Mouse (Mus musculus) CH12.LX (cell line): ENCODE measurements around the gene Sgpp2. TPM values are rescaled to one million over a fixed set of nuclear protein-coding genes. Genes with fewer than 3 reads are reported as not detected.

Experiments
- DNase-seq: peaks from one replicate; pipeline ENCODE4 v3.0.0-alpha.2; 2013; ENCODE audit errors: extremely low read depth
- H3K27ac ChIP-seq: 2 replicates; pipeline ENCODE4 v1.5.1; 2012; ENCODE audit warnings: low read depth, mild to moderate bottlenecking, control low read depth, moderate library complexity; ENCODE audit not compliant: insufficient read depth
- H3K27me3 ChIP-seq: replicated peaks from 2 replicates; pipeline ENCODE3; 2012; ENCODE audit warnings: inconsistent platforms
- H3K36me3 ChIP-seq, 2 experiments: replicated peaks in 1 of 2; 2 replicates each; pipeline versions ENCODE3 to v1.6.1; 2012; ENCODE audit warnings: inconsistent platforms in 1 of 2, low read length in 1 of 2, mild to moderate bottlenecking in 1 of 2, mixed read lengths in 1 of 2, moderate library complexity in 1 of 2; ENCODE audit not compliant: control insufficient read depth in 1 of 2, insufficient read depth in 1 of 2
- H3K4me1 ChIP-seq, 2 experiments: 2 replicates each; pipeline ENCODE4 v1.6.1; 2012; ENCODE audit warnings: inconsistent platforms in 1 of 2, moderate library complexity in 1 of 2; ENCODE audit not compliant: insufficient read depth in 2 of 2, control insufficient read depth in 1 of 2
- H3K4me2 ChIP-seq: 2 replicates; pipeline ENCODE4 v1.6.1; 2012; ENCODE audit warnings: low read depth, mild to moderate bottlenecking, control low read depth; ENCODE audit not compliant: poor library complexity, insufficient read depth, severe bottlenecking
- H3K4me3 ChIP-seq, 3 experiments: fragments of 150-350 bp in 1 of 3; sonication (generic) in 1 of 3; replicated peaks in 1 of 3; 2 replicates each; pipeline versions ENCODE3 to v1.5.1; 2011 to 2012; ENCODE audit warnings: low read depth in 2 of 3, low read length in 2 of 3, mild to moderate bottlenecking in 2 of 3, moderate library complexity in 2 of 3, control low read depth in 1 of 3, improper control_type of control experiment in 1 of 3, inconsistent platforms in 1 of 3, mixed read lengths in 1 of 3; ENCODE audit not compliant: poor library complexity in 1 of 3
- H3K79me2 ChIP-seq: replicated peaks from 2 replicates; pipeline ENCODE4 v1.6.1; 2012; ENCODE audit warnings: mild to moderate bottlenecking, moderate library complexity; ENCODE audit not compliant: control insufficient read depth, poor library complexity, insufficient read depth, severe bottlenecking; ENCODE audit errors: extremely low read depth
- H3K9ac ChIP-seq: 2 replicates; pipeline ENCODE4 v1.6.1; 2012; ENCODE audit warnings: low read depth, mild to moderate bottlenecking, control low read depth, moderate library complexity; ENCODE audit not compliant: insufficient read depth
- H3K9me3 ChIP-seq: replicated peaks from 2 replicates; pipeline ENCODE3; 2012; ENCODE audit warnings: low read length, inconsistent platforms, mixed read lengths
- BHLHE40 ChIP-seq: IDR thresholded peaks from 2 replicates; pipeline ENCODE4 v1.6.1; 2011; ENCODE audit warnings: mild to moderate bottlenecking, low read depth, low read length, improper control_type of control experiment
- CHD1 ChIP-seq: IDR thresholded peaks from 2 replicates; pipeline ENCODE4 v1.6.1; 2012; ENCODE audit warnings: low read depth, low read length, improper control_type of control experiment, inconsistent platforms
- CHD2 ChIP-seq: IDR thresholded peaks from 2 replicates; pipeline ENCODE4 v1.6.1; 2011; ENCODE audit warnings: low read length, improper control_type of control experiment
- CTCF ChIP-seq, 2 experiments: IDR thresholded peaks in 1 of 2; conservative IDR thresholded peaks in 1 of 2; 2 replicates each; pipeline ENCODE4 v1.5.1; 2011 to 2012; ENCODE audit warnings: low read depth in 2 of 2, low read length in 2 of 2, improper control_type of control experiment in 1 of 2, inconsistent platforms in 1 of 2, mild to moderate bottlenecking in 1 of 2, moderate library complexity in 1 of 2
- ELF1 ChIP-seq: IDR thresholded peaks from 2 replicates; pipeline ENCODE4 v1.6.1; 2014; ENCODE audit warnings: low read depth, mild to moderate bottlenecking, inconsistent platforms, low read length, improper control_type of control experiment
- EP300 ChIP-seq: IDR thresholded peaks from 2 replicates; pipeline ENCODE4 v1.6.1; 2011; ENCODE audit warnings: low read length, improper control_type of control experiment
- ETS1 ChIP-seq: conservative IDR thresholded peaks from 2 replicates; pipeline ENCODE4 v1.6.1; 2012; ENCODE audit warnings: low read depth, mild to moderate bottlenecking, inconsistent platforms, low read length, improper control_type of control experiment, moderate library complexity
- GABPA ChIP-seq: IDR thresholded peaks from 2 replicates; pipeline ENCODE4 v1.6.1; 2012; ENCODE audit warnings: low read depth, low read length, improper control_type of control experiment, inconsistent platforms; ENCODE audit not compliant: insufficient replicate concordance
- HCFC1 ChIP-seq: IDR thresholded peaks from 2 replicates; pipeline ENCODE4 v1.6.1; 2012; ENCODE audit warnings: low read depth, mild to moderate bottlenecking, inconsistent platforms, low read length, improper control_type of control experiment
- IRF4 ChIP-seq: IDR thresholded peaks from 2 replicates; pipeline ENCODE4 v1.6.1; 2014; ENCODE audit warnings: low read depth, mild to moderate bottlenecking, inconsistent platforms, low read length, improper control_type of control experiment
- JUN ChIP-seq: IDR thresholded peaks from 2 replicates; pipeline ENCODE4 v1.6.1; 2011; ENCODE audit warnings: low read depth, mild to moderate bottlenecking, low read length, improper control_type of control experiment, moderate library complexity; ENCODE audit not compliant: insufficient read depth
- JUND ChIP-seq: conservative IDR thresholded peaks from 2 replicates; pipeline ENCODE4 v1.6.1; 2011; ENCODE audit warnings: low read depth, low read length, improper control_type of control experiment
- KAT2A ChIP-seq: IDR thresholded peaks from 2 replicates; pipeline ENCODE4 v1.6.1; 2012; ENCODE audit warnings: low read length, improper control_type of control experiment, inconsistent platforms; ENCODE audit not compliant: insufficient replicate concordance
- MAFK ChIP-seq: IDR thresholded peaks from 2 replicates; pipeline ENCODE4 v1.6.1; 2011; ENCODE audit warnings: low read length, improper control_type of control experiment; ENCODE audit not compliant: insufficient replicate concordance
- MAX ChIP-seq: IDR thresholded peaks from 2 replicates; pipeline ENCODE4 v1.6.1; 2011; ENCODE audit warnings: low read length, improper control_type of control experiment
- MAZ ChIP-seq: IDR thresholded peaks from 2 replicates; pipeline ENCODE4 v1.6.1; 2012; ENCODE audit warnings: low read depth, mild to moderate bottlenecking, inconsistent platforms, low read length, improper control_type of control experiment, moderate library complexity
- MYC ChIP-seq: IDR thresholded peaks from 2 replicates; pipeline ENCODE4 v1.6.1; 2011; ENCODE audit warnings: low read depth, mild to moderate bottlenecking, improper control_type of control experiment, low read length
- NELFE ChIP-seq: IDR thresholded peaks from 2 replicates; pipeline ENCODE4 v1.6.1; 2011; ENCODE audit warnings: low read depth, low read length, improper control_type of control experiment
- NRF1 ChIP-seq: IDR thresholded peaks from 2 replicates; pipeline ENCODE4 v1.6.1; 2014; ENCODE audit warnings: low read depth, mild to moderate bottlenecking, inconsistent platforms, low read length, improper control_type of control experiment, moderate library complexity
- POLR2AphosphoS2 ChIP-seq: IDR thresholded peaks from 2 replicates; pipeline ENCODE4 v1.6.1; 2011; ENCODE audit warnings: low read depth, low read length, improper control_type of control experiment
- RAD21 ChIP-seq: IDR thresholded peaks from 2 replicates; pipeline ENCODE4 v1.6.1; 2011; ENCODE audit warnings: low read depth, mild to moderate bottlenecking, low read length, improper control_type of control experiment, moderate library complexity
- RCOR1 ChIP-seq: conservative IDR thresholded peaks from 2 replicates; pipeline ENCODE4 v1.6.1; 2012; ENCODE audit warnings: low read depth, mild to moderate bottlenecking, inconsistent platforms, low read length, improper control_type of control experiment
- SMC3 ChIP-seq: IDR thresholded peaks from 2 replicates; pipeline ENCODE4 v1.6.1; 2011; ENCODE audit warnings: low read depth, low read length, improper control_type of control experiment
- TCF12 ChIP-seq: IDR thresholded peaks from 2 replicates; pipeline ENCODE4 v1.6.1; 2014; ENCODE audit warnings: low read depth, mild to moderate bottlenecking, inconsistent platforms, low read length, improper control_type of control experiment
- UBTF ChIP-seq: IDR thresholded peaks from 2 replicates; pipeline ENCODE4 v1.6.1; 2012; ENCODE audit warnings: low read depth, mild to moderate bottlenecking, inconsistent platforms, low read length, improper control_type of control experiment, moderate library complexity
- ZC3H11A ChIP-seq: IDR thresholded peaks from 2 replicates; pipeline ENCODE4 v1.6.1; 2012; ENCODE audit warnings: low read depth, mild to moderate bottlenecking, inconsistent platforms, low read length, improper control_type of control experiment
- ZMIZ1 ChIP-seq: IDR thresholded peaks from 2 replicates; pipeline ENCODE4 v1.6.1; 2012; ENCODE audit warnings: low read depth, mild to moderate bottlenecking, inconsistent platforms, low read length, improper control_type of control experiment
- ZNF384 ChIP-seq: IDR thresholded peaks from 2 replicates; pipeline ENCODE4 v1.6.1; 2012; ENCODE audit warnings: low read depth, low read length, improper control_type of control experiment, inconsistent platforms
- dilution Hi-C: fragments of 300-500 bp; cut with MboI; formaldehyde crosslinking; loops from 2 replicates; pipeline ENCODE4 v1.14.3; 2020; ENCODE audit warnings: low sequenced_read_pairs; ENCODE audit not compliant: extremely low pct_unique_long_range_greater_than_20kb, extremely low pct_ligation_motif_present
- in situ Hi-C: fragments of 300-500 bp; cut with MboI; formaldehyde crosslinking; loops from 3 replicates; pipeline ENCODE4 v1.14.3; 2019; ENCODE audit warnings: low sequenced_read_pairs, low pct_ligation_motif_present, low pct_unique_long_range_greater_than_20kb, mixed read lengths
- polyA plus RNA-seq: library from polyadenylated mRNA; unstranded; fragments of >175 nt; gene quantifications from 2 replicates; pipeline ENCODE4 v1.2.1, GENCODE M21; 2012; ENCODE audit warnings: low read depth; ENCODE audit not compliant: insufficient read length
- total RNA-seq, 2 experiments: library from RNA; depleted of rRNA; stranded (reverse); fragments of 300-350 nt in 1 of 2; fragments of >200 nt in 1 of 2; gene quantifications; 2 replicates each; pipeline ENCODE4 v1.2.3; 2012 to 2014

Gene Sgpp2
- total and polyA plus RNA-seq, 3 experiments = 0.16 to 0.87 (median 0.59) TPM

- H3K27ac ChIP-seq = no peak overlapping the region
- H3K9ac ChIP-seq = no peak overlapping the region
- no peak overlapping the region for H3K4me2 ChIP-seq
- dilution Hi-C loops = no loop called here
- H3K4me1 ChIP-seq = peaks cover 7 to 51% of the 10 kb centered on the region in 2 experiments
- DNase-seq = no peak
- in situ Hi-C loops = no loop called here
- no peaks in the 10 kb centered on the region for H3K9me3 ChIP-seq
- no peak overlapping the region for H3K4me3 ChIP-seq
- no peaks in the 10 kb centered on the region for H3K27me3 ChIP-seq
- peaks cover 30% of the 10 kb centered on the region for H3K79me2 ChIP-seq
- TF ChIP-seq MAX = no peak
- no peak for TF ChIP-seq ETS1
- TF ChIP-seq RAD21 = no peak
- no peak for TF ChIP-seq MAFK
- no peak for TF ChIP-seq CTCF (conservative IDR thresholded peaks at IDR 0.05 in 1 of 2, IDR thresholded peaks at IDR 0.05 in 1 of 2; ENCODE audit: low read depth in 2 of 2, low read length in 2 of 2)
- TF ChIP-seq GABPA = no peak
- TF ChIP-seq KAT2A = no peak
- no peak for TF ChIP-seq MYC
- no peak for TF ChIP-seq ZMIZ1
- TF ChIP-seq RCOR1 = no peak
- TF ChIP-seq SMC3 = no peak
- no peak for TF ChIP-seq JUND
- no peak for TF ChIP-seq EP300
- no peak for TF ChIP-seq CHD2
- TF ChIP-seq HCFC1 = no peak
- TF ChIP-seq BHLHE40 = no peak
- TF ChIP-seq NRF1 = no peak
- no peak for TF ChIP-seq MAZ
- TF ChIP-seq CHD1 = no peak
- H3K36me3 ChIP-seq = peaks cover 25 to 56% of the 10 kb centered on the region in 2 experiments
Observed at GRCm38 (mm10) chr1:78437150-78437549, 127.0 kb downstream of the Sgpp2 start.

- TF ChIP-seq MYC = no peak
- no peak for TF ChIP-seq ELF1
- TF ChIP-seq EP300 = no peak
- no peak for TF ChIP-seq RCOR1
- no peak for TF ChIP-seq JUND
- no peak for TF ChIP-seq NELFE
- no peak for TF ChIP-seq HCFC1
- TF ChIP-seq MAX = no peak
- TF ChIP-seq MAZ = no peak
- TF ChIP-seq TCF12 = no peak
- no peak for TF ChIP-seq IRF4
- TF ChIP-seq JUN = no peak
- TF ChIP-seq GABPA = no peak
- no peak for TF ChIP-seq ZC3H11A
- TF ChIP-seq MAFK = no peak
- TF ChIP-seq CTCF (conservative IDR thresholded peaks at IDR 0.05 in 1 of 2, IDR thresholded peaks at IDR 0.05 in 1 of 2; ENCODE audit: low read depth in 2 of 2, low read length in 2 of 2) = no peak
- TF ChIP-seq ZNF384 = no peak
- no peak for TF ChIP-seq POLR2AphosphoS2
- TF ChIP-seq UBTF = no peak
- no peak for TF ChIP-seq ETS1
- no peak overlapping the region for H3K4me3 ChIP-seq
- H3K36me3 ChIP-seq = peaks cover 40 to 76% of the 10 kb centered on the region in 2 experiments
- H3K9me3 ChIP-seq = no peaks in the 10 kb centered on the region
- peaks cover 5 to 35% of the 10 kb centered on the region in 2 experiments for H3K4me1 ChIP-seq
- no peak overlapping the region for H3K9ac ChIP-seq
- H3K27me3 ChIP-seq = no peaks in the 10 kb centered on the region
- no peak overlapping the region for H3K4me2 ChIP-seq
- H3K79me2 ChIP-seq = peaks cover 23% of the 10 kb centered on the region
- no peak overlapping the region for H3K27ac ChIP-seq
- in situ Hi-C loops (no loop called here), dilution Hi-C loops (no loop called here)
- no peak for DNase-seq
Observed at GRCm38 (mm10) chr1:78440716-78441115, 130.6 kb downstream of the Sgpp2 start.
